Mouse (Mus musculus) embryonic fibroblast, embryonic 13.5 days (primary cell): Measurements from ENCODE around the gene Ppp1ca.

Experiments
- CTCF ChIP-seq: IDR thresholded peaks from 2 replicates; pipeline ENCODE4 v1.5.1; 2011; ENCODE audit warnings: mild to moderate bottlenecking, control low read depth, low read length, moderate library complexity, borderline replicate concordance; ENCODE audit not compliant: insufficient read depth
- POLR2A ChIP-seq: IDR thresholded peaks from 2 replicates; pipeline ENCODE4 v1.6.1; 2011; ENCODE audit warnings: low read depth, mild to moderate bottlenecking, control low read depth, low read length, moderate library complexity

DNA sequence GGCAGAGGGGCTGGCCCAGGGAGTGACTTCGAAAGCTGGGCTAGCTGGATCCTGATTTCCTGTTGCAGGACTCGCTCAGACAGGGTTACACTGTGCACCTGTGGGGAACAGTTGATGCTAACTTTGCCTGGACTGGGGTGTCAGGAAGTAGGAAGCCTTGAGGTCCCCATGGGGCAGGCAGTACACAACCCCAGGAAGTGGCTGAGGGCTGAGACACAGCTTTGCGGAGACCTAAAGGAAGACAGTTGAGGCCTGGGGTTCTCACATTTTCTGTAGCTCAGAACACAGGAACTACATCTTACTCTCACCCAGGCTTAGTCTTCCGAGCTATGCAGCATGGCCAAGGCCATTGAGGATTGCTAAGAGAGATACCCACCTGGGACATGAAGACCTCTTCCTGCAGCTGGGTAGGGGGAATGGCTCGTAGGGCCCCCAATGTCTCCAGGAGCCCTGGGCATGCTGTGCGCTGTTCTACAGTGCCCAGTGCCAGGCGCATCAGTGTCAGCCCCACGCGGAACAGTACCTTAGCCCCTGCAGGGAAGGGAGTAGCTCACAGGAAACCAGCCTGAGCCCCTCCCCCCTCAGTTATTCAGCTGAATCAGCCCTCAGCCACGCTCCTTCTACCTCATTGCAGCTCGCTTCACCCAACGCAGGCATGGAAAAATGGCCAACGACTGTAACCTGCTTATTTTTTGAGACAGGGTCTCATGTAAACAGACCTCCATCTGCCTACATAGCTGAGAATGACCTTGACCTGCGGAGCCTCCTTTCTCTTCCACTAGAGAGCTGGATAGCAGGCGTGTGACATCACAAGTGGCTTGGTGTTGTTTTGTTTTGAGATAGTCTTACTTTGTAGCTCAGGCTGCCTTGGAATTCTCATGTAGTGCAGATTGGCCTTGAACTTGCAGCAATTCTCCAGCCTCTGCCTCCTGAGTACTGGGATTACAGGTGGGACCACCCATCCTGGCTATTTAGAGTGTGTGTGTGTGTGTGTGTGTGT lies 6.6 kb upstream of the Ppp1ca start:
- TF ChIP-seq CTCF (no peak), POLR2A (no peak)
